Mouse (Mus musculus): ENCODE data around the gene Myo9b.

Myo9b gene

DNA sequence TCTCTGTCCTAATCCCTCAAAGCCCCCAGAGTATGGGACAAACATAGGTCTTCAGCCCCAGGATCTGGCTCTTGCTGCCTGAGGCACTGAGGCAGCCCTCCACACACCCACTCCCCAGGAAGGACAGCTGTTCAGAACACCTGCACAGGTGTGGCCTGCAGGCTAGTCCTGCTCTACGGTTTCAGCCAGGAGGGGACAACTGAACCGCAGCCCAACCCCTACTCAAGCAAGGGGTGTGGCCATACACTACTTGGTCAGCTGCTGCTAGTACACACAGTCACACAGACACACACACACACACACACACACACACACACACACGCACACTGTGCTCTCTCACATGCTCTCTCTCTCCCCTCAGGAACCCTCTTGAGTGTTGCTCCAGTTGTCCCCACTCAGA lies 111.3 kb downstream of the Myo9b start:
- no peak for DNase-seq (ENCODE audit: low spot score in 2 of 2)

DNA sequence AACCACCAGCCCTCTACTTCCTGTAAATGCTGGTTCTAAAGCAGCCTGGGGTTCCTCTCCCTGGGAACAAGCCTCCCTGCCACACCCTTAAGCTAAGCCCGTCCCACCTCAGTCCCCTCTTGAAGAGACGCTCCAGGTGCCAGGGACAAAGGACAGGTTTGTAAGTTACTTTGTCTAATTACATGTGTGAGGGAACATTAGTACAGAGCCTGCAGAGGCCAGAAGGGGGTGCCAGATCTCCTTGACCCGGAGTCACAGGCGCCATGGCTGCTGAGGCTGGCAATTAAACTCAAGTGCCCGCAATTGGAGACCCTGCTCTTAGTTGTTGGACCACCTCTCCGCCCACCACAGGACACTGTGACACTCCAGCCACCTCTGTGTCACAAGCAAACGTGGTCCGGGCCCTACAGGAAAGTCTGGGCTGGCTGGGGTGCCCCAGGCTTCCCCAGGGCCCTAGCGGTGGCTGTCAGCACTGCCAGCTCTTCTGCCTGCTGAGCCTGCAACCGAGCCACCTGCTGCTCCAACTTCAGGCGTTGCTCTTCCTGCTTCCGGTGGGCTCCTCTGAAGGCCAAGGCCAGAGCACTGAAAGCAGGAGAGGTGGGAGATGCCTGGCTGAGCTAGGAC lies 112.8 kb downstream of the Myo9b start:
- DNase-seq (ENCODE audit: low spot score in 2 of 2), result no peak

DNA sequence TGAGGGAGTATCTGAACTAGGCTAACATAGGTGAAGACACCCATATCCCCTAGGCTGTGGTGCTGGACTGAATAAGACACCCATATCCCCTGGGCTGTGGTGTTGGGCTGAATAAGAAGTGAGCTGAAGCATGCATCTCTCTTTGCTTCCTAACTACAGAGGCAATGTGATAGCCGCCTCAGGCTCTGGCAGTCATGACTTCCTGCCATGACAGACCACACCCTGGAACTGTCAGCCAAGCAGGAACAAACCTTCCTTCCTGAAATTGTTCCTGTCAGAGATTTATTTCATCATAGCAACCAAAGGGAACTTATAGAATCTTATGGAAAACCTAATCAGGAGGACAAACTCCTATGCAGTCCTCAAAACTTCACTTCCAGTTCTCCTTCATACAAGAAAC lies 115.8 kb downstream of the Myo9b start:
- DNase-seq (ENCODE audit: low spot score in 2 of 2), result no peak

DNA sequence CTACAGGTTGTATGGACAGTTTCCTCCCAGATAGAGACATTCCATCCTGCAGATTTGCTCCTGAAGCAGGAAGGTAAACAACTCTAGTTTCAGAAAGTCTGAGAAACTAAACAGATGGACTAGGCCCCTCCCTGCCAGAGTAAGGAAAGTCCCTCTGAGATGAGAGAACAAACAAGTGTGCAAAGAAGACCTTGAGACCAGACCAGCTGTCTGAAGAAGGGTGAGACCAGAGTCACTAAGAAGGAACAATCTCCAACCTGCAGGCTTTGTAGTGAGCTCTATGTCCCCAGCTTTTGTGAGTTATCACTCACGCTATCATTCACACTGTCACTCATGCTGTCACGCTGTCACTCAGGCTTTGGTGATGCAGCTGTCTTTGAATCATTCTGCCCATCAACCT lies 119.2 kb downstream of the Myo9b start:
- no peak for DNase-seq (ENCODE audit: low spot score in 2 of 2)

DNA sequence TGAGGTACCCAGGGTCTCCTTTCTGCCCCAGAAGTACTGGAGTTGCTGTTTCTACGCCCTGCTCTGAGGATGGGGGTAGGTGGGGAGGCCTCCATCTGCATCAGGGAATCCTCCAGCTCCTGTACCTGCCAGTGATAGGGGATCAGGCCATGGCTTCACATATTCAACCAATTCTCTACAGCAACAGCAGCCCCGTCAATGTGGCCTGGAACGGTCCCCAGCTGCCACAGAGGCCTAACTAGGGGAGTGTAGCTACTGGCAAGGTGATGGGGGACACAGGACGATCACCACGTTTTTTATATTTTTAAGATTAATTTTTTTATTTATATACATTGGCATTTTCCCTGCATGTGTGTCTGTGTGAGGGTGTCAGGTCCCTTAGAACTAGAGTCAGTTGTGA lies 119.9 kb downstream of the Myo9b start:
- no peak for DNase-seq (ENCODE audit: low spot score in 2 of 2)

DNA sequence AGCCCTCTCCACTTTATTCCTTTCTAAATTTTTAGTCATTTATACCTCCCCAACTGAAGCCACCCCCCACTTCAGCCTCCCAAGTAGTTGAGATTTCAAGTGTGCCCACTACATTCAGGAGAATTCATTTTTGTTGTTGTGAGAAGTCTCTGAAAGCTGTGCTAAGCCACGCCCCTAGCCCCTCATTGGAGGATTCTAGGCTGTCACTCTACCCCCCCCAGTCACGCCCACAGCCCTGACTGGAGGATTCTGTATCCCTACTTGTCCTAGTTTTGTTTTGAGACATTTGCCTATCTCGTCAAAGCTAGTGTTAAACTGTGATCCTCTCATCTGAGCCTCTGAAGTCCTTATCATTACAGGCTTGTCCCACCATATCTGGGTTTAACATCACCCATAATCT lies 120.4 kb downstream of the Myo9b start:
- no peak for DNase-seq (ENCODE audit: low spot score in 2 of 2)

DNA sequence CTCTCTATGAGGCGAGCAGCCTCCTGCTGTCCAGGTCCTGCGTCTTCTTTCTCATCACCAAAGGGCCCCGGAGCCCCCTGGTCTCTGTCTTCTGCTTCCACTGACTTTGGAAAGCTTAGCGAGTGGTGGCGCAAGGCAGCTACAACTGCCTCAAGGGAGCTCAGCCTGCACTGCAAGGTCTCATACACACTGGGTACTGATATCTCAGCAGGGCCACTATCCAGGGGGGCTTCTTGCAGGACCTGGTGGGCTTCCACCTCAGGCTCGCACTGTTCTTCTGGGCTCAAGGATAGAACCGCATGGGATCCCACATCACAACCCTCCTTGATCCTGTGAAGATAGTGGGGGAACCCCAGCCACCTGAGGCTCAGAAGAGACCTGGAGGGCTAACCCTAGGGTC lies 122.0 kb downstream of the Myo9b start:
- no peak for DNase-seq (ENCODE audit: low spot score in 2 of 2)

DNA sequence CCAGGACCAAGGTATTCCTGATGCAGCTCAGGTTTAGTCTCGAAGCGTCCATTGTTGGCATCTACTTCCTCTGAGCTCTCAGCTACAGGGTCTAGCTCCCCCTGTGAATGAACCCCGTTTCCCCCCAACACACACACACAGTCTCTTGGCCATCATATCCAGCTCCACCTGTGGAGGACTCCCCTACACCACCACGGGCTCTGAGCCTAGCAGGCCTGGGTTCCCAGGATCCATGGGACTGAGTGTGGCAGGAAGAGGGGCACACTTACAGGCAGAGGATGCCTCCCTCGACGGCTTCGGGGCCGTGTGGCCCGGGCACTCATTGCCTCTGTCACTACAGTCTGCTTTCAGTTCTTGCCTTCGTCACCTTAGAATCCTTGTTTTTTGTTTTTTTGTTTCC lies 122.6 kb downstream of the Myo9b start:
- DNase-seq (ENCODE audit: low spot score in 2 of 2), result no peak

DNA sequence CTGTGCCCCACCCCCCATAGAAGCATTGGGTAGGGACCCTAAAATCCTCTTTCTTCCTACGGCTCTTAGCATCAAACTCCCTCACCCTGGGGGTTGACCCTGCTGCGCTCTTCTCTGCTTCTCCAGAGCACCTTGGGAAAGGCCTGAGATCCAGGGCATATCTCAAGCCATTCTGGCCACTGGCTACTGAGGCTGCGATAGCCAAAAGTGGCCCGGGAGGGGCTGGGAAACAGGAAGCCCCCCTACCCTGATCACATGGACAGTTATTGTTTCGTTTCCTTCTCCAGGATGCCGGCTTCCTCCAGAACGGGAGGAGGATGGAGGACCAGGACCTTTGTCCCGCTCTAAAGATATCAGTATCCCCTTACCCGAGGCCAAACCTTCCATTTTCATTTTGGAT lies 123.1 kb downstream of the Myo9b start, which contains the start of gene Ushbp1:
TSS of gene Ushbp1 (minus strand) at position 174 of the 400 bp plus-strand sequence.
- DNase-seq (ENCODE audit: low spot score in 2 of 2), result no peak

DNA sequence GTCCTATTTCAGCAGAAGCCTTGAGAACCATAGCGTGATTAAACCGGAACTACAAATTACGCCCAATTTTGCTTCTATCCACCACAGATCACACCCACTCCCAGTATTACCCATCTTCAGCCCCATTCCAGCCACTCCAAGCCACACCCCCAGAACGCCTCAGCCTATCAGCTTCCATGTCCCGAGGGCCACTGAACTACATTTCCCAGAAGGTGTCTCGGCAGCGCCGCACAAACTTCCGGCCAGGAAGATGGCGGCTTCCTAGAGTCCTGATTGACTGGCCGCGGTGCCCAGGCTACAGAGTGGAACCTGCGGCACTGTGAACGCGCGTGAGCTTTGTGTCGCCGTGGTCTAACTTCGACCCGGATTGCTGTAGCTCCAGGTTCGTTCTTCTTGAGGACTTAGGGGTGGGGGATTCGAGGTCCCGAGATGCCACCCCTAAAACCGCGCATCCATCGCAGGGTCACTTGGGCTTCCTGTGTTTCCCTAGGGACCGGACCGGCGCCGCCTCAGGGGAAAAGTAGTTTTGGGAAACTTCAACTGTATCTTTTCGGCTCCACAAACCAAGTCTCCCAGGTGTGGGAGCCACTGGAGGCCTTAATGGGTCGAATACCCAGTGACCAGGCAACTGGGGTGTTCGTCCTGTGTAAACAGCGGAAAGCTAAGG lies 124.3 kb downstream of the Myo9b start, which contains the start of gene Babam1:
TSS of gene Babam1 (plus strand) at position 223 of the 667 bp plus-strand sequence.
- peak; percentile 74 to 87 for DNase-seq (ENCODE audit: low spot score in 2 of 2)

DNA sequence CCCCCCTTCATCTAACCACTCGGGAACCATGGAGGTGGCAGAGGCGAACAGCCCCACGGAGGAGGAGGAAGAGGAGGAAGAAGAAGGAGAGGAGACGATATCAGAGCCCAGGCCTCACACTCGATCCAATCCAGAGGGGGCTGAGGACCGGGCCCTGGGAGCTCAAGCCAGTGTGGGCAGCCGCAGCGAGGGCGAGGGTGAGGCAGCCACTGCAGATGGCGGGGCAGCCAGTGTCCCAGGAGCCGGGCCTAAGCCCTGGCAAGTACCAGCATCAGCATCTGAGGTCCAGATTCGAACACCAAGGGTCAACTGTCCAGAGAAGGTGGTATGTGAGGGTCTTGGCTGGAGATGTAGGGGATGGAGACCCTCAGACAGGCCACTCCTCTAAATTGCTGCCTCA lies 125.2 kb downstream of the Myo9b start:
- DNase-seq (ENCODE audit: low spot score in 2 of 2), result no peak

DNA sequence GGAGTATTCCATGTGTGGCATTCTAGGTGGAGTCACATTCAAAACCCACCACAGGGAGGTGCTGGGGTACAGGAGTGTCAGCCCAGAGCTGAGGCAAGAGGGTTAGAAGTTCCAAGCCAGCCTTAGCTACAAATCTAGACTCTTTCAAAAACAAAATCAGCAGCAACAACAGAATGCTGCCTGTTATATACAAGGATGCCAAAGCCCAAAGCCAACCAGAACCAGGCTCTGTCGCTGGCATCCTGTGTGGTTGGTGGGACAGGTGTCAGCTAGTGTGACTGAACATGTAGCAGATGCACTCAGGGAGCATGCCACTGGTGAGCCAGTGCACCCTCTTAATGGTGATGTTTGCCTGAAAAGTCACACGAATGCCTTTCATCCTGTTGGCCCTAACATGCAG lies 128.3 kb downstream of the Myo9b start:
- peak in 1 of 2 experiments; percentile 14 for DNase-seq (ENCODE audit: low spot score in 2 of 2)

DNA sequence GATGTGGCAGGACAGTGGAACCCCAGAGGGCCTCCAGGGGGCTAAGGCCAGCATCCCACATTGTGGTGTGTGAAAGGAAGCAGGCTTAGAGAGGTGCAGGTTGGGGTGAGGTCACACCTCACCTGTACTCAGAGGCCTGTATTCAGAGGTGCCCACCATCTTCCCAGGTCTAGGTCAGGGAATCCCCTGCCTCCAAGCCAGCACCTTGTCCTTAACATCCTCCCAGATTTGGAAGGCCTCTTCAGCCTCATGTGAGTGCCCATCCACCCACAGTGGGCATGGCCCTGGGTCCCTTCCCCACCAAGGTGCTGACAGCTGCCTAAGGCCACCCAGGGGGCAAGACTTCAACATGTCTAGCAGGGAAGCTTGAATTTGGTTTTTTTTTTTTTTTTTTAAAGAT lies 128.9 kb downstream of the Myo9b start:
- DNase-seq (ENCODE audit: low spot score in 2 of 2), result peak in 1 of 2 experiments; percentile 13

DNA sequence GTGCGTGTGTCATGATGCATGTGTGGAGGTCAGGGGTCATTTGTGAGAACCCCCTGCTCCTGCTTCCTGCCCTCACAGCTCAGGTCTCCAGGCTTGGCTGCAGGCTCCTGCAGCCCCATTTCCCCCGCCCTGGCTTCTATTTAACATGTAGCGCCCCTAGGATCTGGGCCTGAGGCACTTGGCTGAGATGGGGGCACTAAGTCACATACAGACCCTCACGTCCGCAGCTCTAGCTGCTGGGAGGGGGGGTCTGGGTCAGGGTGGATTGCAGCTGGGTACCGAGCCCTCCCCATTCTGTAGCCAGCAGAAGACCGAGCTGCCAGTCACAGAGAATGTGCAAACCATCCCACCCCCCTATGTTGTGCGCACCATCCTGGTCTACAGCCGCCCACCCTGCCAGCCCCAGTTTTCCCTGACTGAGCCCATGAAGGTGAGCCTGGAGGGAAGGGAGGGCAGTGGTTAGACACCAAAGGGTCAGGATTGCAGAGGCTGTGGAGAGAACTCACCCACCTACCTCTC lies 130.0 kb downstream of the Myo9b start:
- DNase-seq (ENCODE audit: low spot score in 2 of 2), result no peak

DNA sequence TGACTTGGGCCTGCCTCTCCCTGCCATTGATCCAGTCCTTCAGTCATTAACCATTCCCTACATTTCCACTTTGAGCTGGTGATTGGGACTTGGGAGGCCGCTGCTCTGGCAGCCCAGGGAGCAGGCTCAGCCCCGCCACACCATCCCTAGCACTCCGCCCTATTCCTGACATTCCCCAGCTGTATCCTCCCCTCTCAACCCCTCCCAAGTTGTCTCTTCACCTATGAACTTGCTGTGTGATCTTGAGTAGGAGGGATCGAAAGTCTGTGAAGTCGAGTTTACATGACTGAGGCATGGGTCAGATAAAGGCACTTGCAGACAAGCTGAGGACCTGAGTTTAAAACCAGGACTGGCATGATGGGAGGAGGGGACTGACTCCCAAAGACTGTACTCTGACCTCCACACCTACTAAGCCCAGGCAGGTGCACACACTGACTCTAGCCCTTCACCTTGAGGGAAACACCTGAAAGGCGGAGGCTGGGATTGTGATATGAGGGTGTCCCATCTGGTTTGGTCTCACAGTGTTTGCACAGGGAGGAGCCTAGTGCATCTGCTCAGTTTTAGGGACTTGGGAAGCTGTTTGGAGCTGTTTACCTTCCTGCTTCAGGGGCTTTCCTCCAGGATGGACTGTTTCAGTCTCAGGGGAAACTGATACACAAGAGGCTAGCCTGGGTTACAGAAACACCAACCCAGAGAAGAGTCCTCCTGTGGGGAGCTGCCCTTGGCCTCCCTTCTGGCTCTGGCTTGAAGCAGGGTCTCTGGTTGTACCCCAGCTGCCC lies 130.8 kb downstream of the Myo9b start:
- DNase-seq (ENCODE audit: low spot score in 2 of 2), result no peak

DNA sequence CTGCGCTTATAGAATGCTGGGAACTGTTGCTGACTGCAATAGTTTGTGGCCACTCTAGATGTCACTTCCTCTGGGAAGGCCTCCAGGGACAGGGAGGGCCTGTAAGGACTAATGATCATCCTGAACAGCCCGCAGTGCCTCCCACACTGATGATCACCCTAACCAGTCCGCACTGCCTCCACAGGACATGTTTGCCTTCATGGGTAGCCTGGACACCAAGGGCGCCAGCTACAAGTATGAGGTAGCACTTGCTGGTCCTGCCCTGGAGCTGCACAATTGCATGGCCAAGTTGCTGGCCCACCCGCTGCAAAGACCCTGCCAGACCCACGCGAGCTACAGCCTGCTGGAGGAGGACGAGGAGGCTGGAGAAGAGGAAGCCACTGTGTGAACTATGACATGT lies 131.5 kb downstream of the Myo9b start:
- DNase-seq (ENCODE audit: low spot score in 2 of 2), result no peak

DNA sequence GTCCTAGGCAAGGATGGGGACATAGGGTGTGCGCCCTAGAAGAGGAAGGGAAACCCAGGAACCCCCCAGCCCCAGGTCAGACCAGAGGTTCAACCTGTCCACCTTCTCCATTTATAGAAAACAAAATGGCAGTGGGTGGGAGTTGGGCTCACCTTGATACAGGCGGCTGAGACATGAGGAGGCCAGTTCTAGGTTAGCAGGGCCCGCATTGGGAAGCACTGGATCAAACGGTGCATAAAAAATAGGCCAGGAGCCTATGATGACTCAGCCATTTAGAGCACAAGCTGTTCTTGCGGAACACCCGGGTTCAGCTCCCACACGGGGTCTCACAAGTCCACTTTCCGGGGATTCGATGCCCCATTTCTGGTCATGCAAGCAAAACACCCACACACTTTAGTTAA lies 132.4 kb downstream of the Myo9b start:
- no peak for DNase-seq (ENCODE audit: low spot score in 2 of 2)

DNA sequence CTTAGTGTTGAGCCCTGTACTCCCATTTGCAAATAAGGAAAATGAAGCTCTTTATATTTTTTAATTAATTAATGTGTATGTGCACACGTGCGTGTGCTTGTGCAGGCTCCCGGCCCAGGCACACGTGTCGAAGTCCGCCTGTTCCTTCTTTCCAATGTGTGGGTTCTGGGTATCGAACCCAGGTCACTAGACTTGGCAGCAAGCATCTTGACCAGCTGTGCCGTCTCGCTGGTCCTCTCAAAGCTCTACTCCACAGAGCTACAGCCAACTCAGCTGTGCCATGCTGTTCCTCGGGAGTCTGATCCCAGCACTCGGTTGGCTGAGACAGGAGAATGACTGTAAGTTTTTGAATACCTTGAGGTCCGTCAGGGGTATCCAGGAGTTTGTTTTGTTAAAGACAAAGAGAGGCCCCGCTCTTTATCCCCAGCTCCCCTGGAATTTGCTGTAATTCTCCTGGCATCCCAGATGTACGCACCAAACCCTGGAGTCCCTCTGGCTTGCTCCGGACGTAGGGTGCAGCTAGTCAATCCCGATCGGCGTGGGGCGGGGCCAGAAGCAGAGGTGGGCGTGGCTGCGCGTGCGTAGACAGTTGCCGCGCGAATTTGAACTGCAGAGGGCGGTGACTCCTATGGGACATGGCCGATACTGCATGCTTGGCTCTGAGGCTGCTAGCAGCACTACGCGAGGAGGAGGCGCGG lies 133.0 kb downstream of the Myo9b start, which contains the start of gene Ankle1:
TSS of gene Ankle1 (plus strand) at position 610 of the 698 bp plus-strand sequence.
- peak; percentile 93 to 98 for DNase-seq (ENCODE audit: low spot score in 2 of 2)

DNA sequence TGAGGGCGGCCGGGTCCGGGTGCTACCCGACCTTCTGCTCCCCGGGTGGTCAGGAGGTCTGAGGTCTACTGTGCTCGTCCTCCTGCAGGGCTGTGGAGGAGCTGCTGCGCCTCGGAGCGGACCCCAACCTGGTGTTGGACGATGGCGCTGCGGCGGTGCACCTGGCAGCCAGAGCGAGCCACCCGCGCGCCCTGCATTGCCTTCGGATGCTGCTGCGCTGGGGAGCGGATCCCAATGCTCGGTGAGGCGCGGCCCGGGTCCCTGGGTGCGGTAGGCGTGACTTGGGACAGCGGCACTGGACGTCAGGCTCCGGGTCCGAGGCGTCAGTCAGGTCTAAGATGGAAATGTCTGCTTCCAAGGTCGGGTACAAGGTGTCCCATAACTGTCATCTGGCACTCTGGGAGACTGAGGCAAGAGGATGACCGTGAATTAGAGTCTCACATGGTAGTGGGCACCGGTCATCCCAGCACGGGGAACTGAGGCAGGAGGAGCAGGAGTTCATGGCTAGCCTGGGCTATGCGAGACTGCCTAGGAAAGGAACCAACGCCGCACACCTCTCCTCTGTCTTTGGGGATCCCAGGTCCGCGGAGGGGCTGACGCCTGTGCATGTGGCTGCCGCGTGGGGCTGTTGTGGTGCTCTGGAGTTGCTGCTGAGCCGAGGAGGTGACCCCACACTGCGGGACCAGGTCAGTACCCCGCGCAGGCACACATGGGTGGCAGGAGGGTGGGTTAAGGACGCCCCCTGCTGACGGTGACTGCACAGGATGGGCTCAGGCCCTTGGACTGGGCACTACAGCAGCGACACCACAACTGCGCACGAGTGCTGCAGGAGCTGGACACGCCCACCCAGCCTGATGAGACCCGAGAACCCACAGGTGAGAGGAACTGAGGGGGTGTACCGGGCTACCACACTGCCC lies 133.8 kb downstream of the Myo9b start:
- peak in 1 of 2 experiments; percentile 67 for DNase-seq (ENCODE audit: low spot score in 2 of 2)

DNA sequence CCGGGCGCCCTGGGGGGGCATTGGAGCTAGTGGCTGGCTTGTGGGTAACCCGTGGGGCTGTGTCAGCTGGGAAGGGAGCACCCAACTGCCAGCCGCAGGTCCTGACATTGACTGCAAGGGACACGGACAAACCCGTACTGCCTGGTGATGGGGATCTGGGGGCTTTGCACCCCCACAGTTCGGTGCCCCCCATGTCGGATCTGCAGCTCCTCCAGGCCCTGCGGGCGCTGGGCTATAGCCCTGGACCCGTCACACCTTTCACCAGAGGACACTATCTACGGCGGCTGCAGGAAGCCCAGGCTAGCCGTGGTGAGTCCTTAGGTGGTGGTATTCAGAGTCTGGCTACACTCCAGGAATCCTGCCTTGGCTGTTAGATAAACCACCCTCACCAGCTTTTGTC lies 134.9 kb downstream of the Myo9b start:
- DNase-seq (ENCODE audit: low spot score in 2 of 2), result no peak

DNA sequence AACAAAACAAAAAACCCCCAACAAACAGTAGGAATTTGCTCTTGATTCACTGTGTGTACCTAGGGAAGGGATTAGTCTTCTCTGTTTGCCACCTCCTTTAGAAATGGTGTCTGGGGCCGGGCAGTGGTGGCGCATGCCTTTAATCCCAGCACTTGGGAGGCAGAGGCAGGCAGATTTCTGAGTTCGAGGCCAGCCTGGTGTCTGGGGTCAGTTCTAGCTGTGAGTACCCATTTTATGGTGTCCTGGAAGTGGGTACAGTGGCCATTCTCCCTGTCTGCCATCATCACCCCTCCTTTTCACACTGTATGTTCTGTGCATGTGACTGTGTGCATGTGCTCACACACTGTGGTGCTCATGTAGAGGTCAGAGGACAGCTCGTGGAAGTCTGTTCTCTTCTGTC lies 135.7 kb downstream of the Myo9b start:
- DNase-seq (ENCODE audit: low spot score in 2 of 2), result no peak

Data from cerebellum, postnatal 4 days (tissue).